Comparison of ENCODE assay signal across 8 mouse cellular contexts in the genomic region with DNA sequence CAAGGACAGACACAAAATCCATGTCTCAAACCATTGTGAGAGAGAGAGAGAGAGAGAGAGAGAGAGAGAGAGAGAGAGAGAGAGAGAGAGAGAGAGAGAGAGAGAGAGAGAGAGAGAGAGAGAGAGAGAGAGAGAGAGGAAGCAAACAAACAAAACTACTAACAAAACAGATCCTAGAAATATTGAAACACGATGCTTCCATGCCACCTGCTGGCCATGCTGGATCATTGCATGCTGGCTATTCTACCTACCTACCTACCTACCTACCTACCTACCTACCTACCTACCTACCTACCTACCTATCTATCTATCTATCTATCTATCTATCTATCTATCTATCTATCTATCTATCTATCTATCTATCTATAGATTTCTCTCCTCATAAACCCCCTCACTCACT.
A peak's percentile ranks its signal among the peaks of the same experiment; 100 is the strongest.
DNase-seq lines count a peak whose midpoint lies in the region; ATAC-seq and TF ChIP-seq lines count a peak whose summit lies in the region.
"Not testable (repeated sequence)": the region's sequence is repeated elsewhere in the genome, so short reads cannot be mapped to it uniquely, and the experiment has no call there.

No protein-coding gene starts in this region.

- peak; percentile 2 for DNase-seq in A20 (ENCODE audit: low read depth, low spot score)
- DNase-seq in T-cell, adult 2 months (ENCODE audit: low spot score) = peak; percentile 34
- DNase-seq in cerebellum, postnatal 10 days = peak; percentile 65 to 71
- DNase-seq in induced T-regulatory cell, adult 2 months (ENCODE audit: low read depth) = peak; percentile 59
- DNase-seq in limb, embryonic 11.5 days (ENCODE audit: low spot score) = peak; percentile 67
- peak; percentile 70 for DNase-seq in midbrain, postnatal 0 days (ENCODE audit: low spot score)
- DNase-seq in thymus, postnatal 0 days (ENCODE audit: low spot score) = peak; percentile 43

- H3K9me3 ChIP-seq in limb, embryonic 11.5 days (ENCODE audit: control insufficient read depth, low read length); midbrain, postnatal 0 days (ENCODE audit: low read length): not testable (repeated sequence)

- 5% methylated on average over 1 of the region's 1 CpGs for WGBS in limb, embryonic 11.5 days
- 12% methylated on average over 1 of the region's 1 CpGs for WGBS in midbrain, postnatal 0 days

- not testable (repeated sequence) for H3K27ac ChIP-seq in embryonic fibroblast, embryonic 13.5 days (ENCODE audit: insufficient read depth, low read length); limb, embryonic 11.5 days (replicated peaks; ENCODE audit: low read depth, low read length); midbrain, postnatal 0 days (ENCODE audit: low read depth, low read length)

- not testable (repeated sequence) for H3K4me3 ChIP-seq in embryonic fibroblast, embryonic 13.5 days (ENCODE audit: insufficient read depth, low read length); limb, embryonic 11.5 days (ENCODE audit: low read depth, low read length); midbrain, postnatal 0 days (ENCODE audit: low read depth, low read length)

- not testable (repeated sequence) for H3K9ac ChIP-seq in limb, embryonic 11.5 days (ENCODE audit: low read length); midbrain, postnatal 0 days (replicated peaks; ENCODE audit: low read length, poor library complexity, severe bottlenecking)

- not testable (repeated sequence) for H3K27me3 ChIP-seq in limb, embryonic 11.5 days (ENCODE audit: control insufficient read depth, insufficient read depth, low read length); midbrain, postnatal 0 days (ENCODE audit: insufficient read depth, low read length)

- H3K4me1 ChIP-seq in embryonic fibroblast, embryonic 13.5 days (ENCODE audit: control insufficient read depth, insufficient read depth, low read length); limb, embryonic 11.5 days (ENCODE audit: control insufficient read depth, insufficient read depth, low read length); midbrain, postnatal 0 days (ENCODE audit: insufficient read depth, low read length): not testable (repeated sequence)

- not testable (repeated sequence) for H3K36me3 ChIP-seq in limb, embryonic 11.5 days (ENCODE audit: control insufficient read depth, insufficient read depth, low read length); midbrain, postnatal 0 days (ENCODE audit: insufficient read depth, low read length)

- TF ChIP-seq POLR2A in embryonic fibroblast, embryonic 13.5 days (IDR thresholded peaks at IDR 0.05; ENCODE audit: low read depth, low read length) = not testable (repeated sequence)

- peak; percentile 64; the same call in 1 of the 2 replicates for TF ChIP-seq CTCF in embryonic fibroblast, embryonic 13.5 days (IDR thresholded peaks at IDR 0.05; ENCODE audit: borderline replicate concordance, insufficient read depth, low read length)
- peak; percentile 76 for TF ChIP-seq CTCF in midbrain, postnatal 0 days (IDR thresholded peaks at IDR 0.05)

- not testable (repeated sequence) for ATAC-seq in limb, embryonic 11.5 days (ENCODE audit: insufficient number of reproducible peaks, low FRiP score, low TSS enrichment, low read depth); midbrain, postnatal 0 days (ENCODE audit: low FRiP score)

- not testable (repeated sequence) for H3K4me2 ChIP-seq in limb, embryonic 11.5 days (ENCODE audit: low read depth, severe bottlenecking); midbrain, postnatal 0 days (ENCODE audit: low read depth, low read length, poor library complexity, severe bottlenecking)

Comparison
In these comparisons a context has a peak if more than half of its experiments do, and no peak if none do; other contexts are left out.
1. DNase-seq: peak in every context shown above with its lines; median percentile 70 in midbrain, postnatal 0 days; 68 in cerebellum, postnatal 10 days; 67 in limb, embryonic 11.5 days; 59 in induced T-regulatory cell, adult 2 months; 43 in thymus, postnatal 0 days; 34 in T-cell, adult 2 months; 2 in A20.